Mouse (Mus musculus) cerebellum, adult 2 months (tissue): ENCODE measurements around the gene Tpcn1.

Experiments used
- CTCF ChIP-seq: fragments of 200-500 bp; IDR thresholded peaks from 2 replicates; pipeline ENCODE4 v1.5.1; 2011; ENCODE audit warnings: low read depth, mild to moderate bottlenecking, control low read depth, low read length, moderate library complexity, borderline replicate concordance; ENCODE audit not compliant: insufficient read depth
- POLR2A ChIP-seq: fragments of 200-500 bp; IDR thresholded peaks from 2 replicates; pipeline ENCODE4 v1.6.1; 2011; ENCODE audit warnings: low read length, control low read depth, borderline replicate concordance; ENCODE audit not compliant: insufficient read depth

GRCm38 (mm10) chr5:120497071-120497470 lies 91.4 kb downstream of the Tpcn1 start:
- no peak for TF ChIP-seq CTCF
- no peak for TF ChIP-seq POLR2A
